Mouse (Mus musculus) brain, embryonic 14.5 days (tissue): ENCODE results near the gene Add2.

ENCODE experiments used
- CTCF ChIP-seq: fragments of 200-500 bp; IDR thresholded peaks from 2 replicates; pipeline ENCODE4 v1.5.1; 2012; ENCODE audit warnings: inconsistent platforms, mild to moderate bottlenecking, moderate library complexity, borderline replicate concordance; ENCODE audit not compliant: insufficient read depth, insufficient read length; ENCODE audit errors: extremely low read depth
- POLR2A ChIP-seq: fragments of 200-500 bp; IDR thresholded peaks from 2 replicates; pipeline ENCODE4 v1.6.1; 2012; ENCODE audit warnings: mild to moderate bottlenecking, inconsistent platforms, borderline replicate concordance; ENCODE audit not compliant: poor library complexity, insufficient read depth, insufficient read length, severe bottlenecking; ENCODE audit errors: extremely low read depth

- TF ChIP-seq CTCF = no peak
- no peak for TF ChIP-seq POLR2A
Observed at GRCm38 (mm10) chr6:86038901-86039300, 10.4 kb downstream of the Add2 start.
